In genomic region chr19:10959085-10959977, GRCm38 (mm10) we compare ENCODE assay signal across 8 mouse cellular contexts. TPM values are rescaled to one million over a fixed set of nuclear protein-coding genes. Genes with fewer than 3 reads are reported as not detected.
DNase-seq lines count a peak whose midpoint lies in the region; ATAC-seq and TF ChIP-seq lines count a peak whose summit lies in the region.

No protein-coding gene starts in this region.

- intact Hi-C loops in left cerebral cortex, adult 2 months (cut with DNase I) = loop anchor here (2.0 kb wide), 3 partner anchors 51 to 293 kb away; no protein-coding TSS in a partner anchor

- H3K4me1 ChIP-seq in G1E (ENCODE audit: insufficient read depth, low read depth, low read length) = no peaks in the 10 kb centered on the region
- no peaks in the 10 kb centered on the region for H3K4me1 ChIP-seq in cortical plate, adult 2 months (ENCODE audit: control insufficient read depth, insufficient read depth, low read length)
- peaks cover 8% of the 10 kb centered on the region for H3K4me1 ChIP-seq in heart, embryonic 15.5 days (replicated peaks)
- peaks cover 5% of the 10 kb centered on the region for H3K4me1 ChIP-seq in midbrain, embryonic 10.5 days

- H3K9me3 ChIP-seq in G1E (replicated peaks) = no peaks in the 10 kb centered on the region
- H3K9me3 ChIP-seq in heart, embryonic 15.5 days (replicated peaks) = no peaks in the 10 kb centered on the region
- no peaks in the 10 kb centered on the region for H3K9me3 ChIP-seq in midbrain, embryonic 10.5 days (replicated peaks)

- TF ChIP-seq POLR2A in cortical plate, adult 2 months (IDR thresholded peaks at IDR 0.05; ENCODE audit: extremely low read depth, insufficient read depth, low read length) = no peak

- no peak overlapping the region for H3K4me2 ChIP-seq in heart, embryonic 15.5 days

- DNase-seq in left cerebral cortex, adult 2 months (ENCODE audit: extremely low spot score in 1 of 2, low spot score in 2 of 2) = peak in 1 of 2 experiments; percentile 29
- DNase-seq in left cerebral cortex, adult 9 months (ENCODE audit: low spot score in 2 of 2) = no peak
- DNase-seq in G1E (ENCODE audit: low spot score) = peak; percentile 52
- peak; percentile 65 for DNase-seq in kidney, postnatal 14 days
- peak; percentile 36 for DNase-seq in midbrain, embryonic 10.5 days (ENCODE audit: low spot score)
- DNase-seq in thymus, postnatal 25 days = peak; percentile 34

- no peaks in the 10 kb centered on the region for H3K36me3 ChIP-seq in G1E (replicated peaks)
- H3K36me3 ChIP-seq in heart, embryonic 15.5 days = no peaks in the 10 kb centered on the region
- H3K36me3 ChIP-seq in midbrain, embryonic 10.5 days = no peaks in the 10 kb centered on the region

- no peak overlapping the region for H3K9ac ChIP-seq in heart, embryonic 15.5 days

- peaks cover 57% of the 10 kb centered on the region for H3K27me3 ChIP-seq in G1E (ENCODE audit: insufficient read depth, low read length)
- H3K27me3 ChIP-seq in heart, embryonic 15.5 days = peaks cover 10% of the 10 kb centered on the region
- H3K27me3 ChIP-seq in midbrain, embryonic 10.5 days (ENCODE audit: low read depth, poor library complexity, severe bottlenecking) = no peaks in the 10 kb centered on the region

- TF ChIP-seq CTCF in left cerebral cortex, adult 2 months (IDR thresholded peaks at IDR 0.05) = peak; percentile 87
- 0 out of 2 replicates have a peak, but pooled peaks have one; percentile 14 for TF ChIP-seq CTCF in G1E (IDR thresholded peaks at IDR 0.05; ENCODE audit: low read depth, low read length)
- TF ChIP-seq CTCF in cortical plate, adult 2 months (IDR thresholded peaks at IDR 0.05; ENCODE audit: extremely low read depth, insufficient read depth, low read length) = peak; percentile 74

- WGBS in heart, embryonic 15.5 days = 29% methylated on average over 11 of the region's 11 CpGs
- 39% methylated on average over 11 of the region's 11 CpGs for WGBS in midbrain, embryonic 10.5 days

- no peak overlapping the region for H3K4me3 ChIP-seq in left cerebral cortex, adult 2 months
- H3K4me3 ChIP-seq in G1E (ENCODE audit: low read depth, low read length) = no peak overlapping the region
- no peak overlapping the region for H3K4me3 ChIP-seq in cortical plate, adult 2 months (ENCODE audit: insufficient read depth, low read length)
- no peak overlapping the region for H3K4me3 ChIP-seq in heart, embryonic 15.5 days
- H3K4me3 ChIP-seq in midbrain, embryonic 10.5 days = no peak overlapping the region

- ATAC-seq in G1E (ENCODE audit: extremely low read depth, insufficient number of reproducible peaks, low FRiP score, poor library complexity, severe bottlenecking) = no peak
- 0 out of 2 replicates have a peak, but pooled peaks have one; percentile 55 for ATAC-seq in heart, embryonic 15.5 days (replicated peaks; ENCODE audit: insufficient number of reproducible peaks, insufficient read depth, low FRiP score, low read depth)

- no peak overlapping the region for H3K27ac ChIP-seq in left cerebral cortex, adult 2 months
- H3K27ac ChIP-seq in cortical plate, adult 2 months (ENCODE audit: insufficient read depth, low read length) = no peak overlapping the region
- H3K27ac ChIP-seq in heart, embryonic 15.5 days = peak overlapping the region; percentile 20; the same call in 1 of the 2 replicates
- no peak overlapping the region for H3K27ac ChIP-seq in midbrain, embryonic 10.5 days (replicated peaks)

RNA-seq across cellular contexts. Expression of gene Ccdc86, which starts 10.3 kb away (rescaled TPM):
- total RNA-seq in left cerebral cortex, adult 2 months (2021) = 10 to 100 TPM in 1 of 2 experiments, 1 to 10 TPM in 1; 7.8 to 10.6 TPM
- total RNA-seq in G1E (2014; fragmentation: Nextera tagmentation) = 18.8 and 21.2 TPM in 2 replicates
- 10.0 and 10.1 TPM in 2 replicates for total RNA-seq in G1E (2017)
- 45.7 and 51.6 TPM in 2 replicates for polyA plus RNA-seq in G1E (2012)
- polyA plus RNA-seq in cortical plate, adult 2 months (2012; rRNA removed) = 5.0 and 5.5 TPM in 2 replicates
- 15.3 and 17.0 TPM in 2 replicates for polyA plus RNA-seq in heart, embryonic 15.5 days (2015; fragmentation: Nextera tagmentation; extraction: Ambion mirVana)
- polyA plus RNA-seq in midbrain, embryonic 10.5 days (2016; fragmentation: Nextera tagmentation; extraction: Ambion mirVana) = 31.1 and 39.2 TPM in 2 replicates

RNA-seq across cellular contexts. Expression of gene Ms4a10, which starts 15.1 kb away (rescaled TPM):
- not detected for total RNA-seq in left cerebral cortex, adult 2 months (2021)
- not detected in 2 replicates for total RNA-seq in G1E (2014; fragmentation: Nextera tagmentation)
- total RNA-seq in G1E (2017) = not detected in 2 replicates
- polyA plus RNA-seq in G1E (2012) = 0.05 TPM in 1 of 2 replicates, not detected in the other
- polyA plus RNA-seq in cortical plate, adult 2 months (2012; rRNA removed) = not detected in 2 replicates
- not detected in 2 replicates for polyA plus RNA-seq in heart, embryonic 15.5 days (2015; fragmentation: Nextera tagmentation; extraction: Ambion mirVana)
- not detected in 2 replicates for polyA plus RNA-seq in midbrain, embryonic 10.5 days (2016; fragmentation: Nextera tagmentation; extraction: Ambion mirVana)

RNA-seq across cellular contexts. Expression of gene Ptgdr2, which starts 22.4 kb away (rescaled TPM):
- total RNA-seq in left cerebral cortex, adult 2 months (2021) = under 1 TPM; 0.14 to 0.30 TPM
- total RNA-seq in G1E (2014; fragmentation: Nextera tagmentation) = not detected in 2 replicates
- 0.12 TPM in 1 of 2 replicates, not detected in the other for total RNA-seq in G1E (2017)
- not detected in 2 replicates for polyA plus RNA-seq in G1E (2012)
- polyA plus RNA-seq in cortical plate, adult 2 months (2012; rRNA removed) = 0.11 and 0.21 TPM in 2 replicates
- polyA plus RNA-seq in heart, embryonic 15.5 days (2015; fragmentation: Nextera tagmentation; extraction: Ambion mirVana) = 0.06 and 0.25 TPM in 2 replicates
- 0.04 and 0.09 TPM in 2 replicates for polyA plus RNA-seq in midbrain, embryonic 10.5 days (2016; fragmentation: Nextera tagmentation; extraction: Ambion mirVana)

RNA-seq across cellular contexts. Expression of gene Ms4a15, which starts 33.7 kb away (rescaled TPM):
- total RNA-seq in left cerebral cortex, adult 2 months (2021) = not detected
- total RNA-seq in G1E (2014; fragmentation: Nextera tagmentation) = not detected in 2 replicates
- 0.29 TPM in 1 of 2 replicates, not detected in the other for total RNA-seq in G1E (2017)
- polyA plus RNA-seq in G1E (2012) = 0.29 TPM in 1 of 2 replicates, not detected in the other
- not detected in 2 replicates for polyA plus RNA-seq in cortical plate, adult 2 months (2012; rRNA removed)
- not detected in 2 replicates for polyA plus RNA-seq in heart, embryonic 15.5 days (2015; fragmentation: Nextera tagmentation; extraction: Ambion mirVana)
- polyA plus RNA-seq in midbrain, embryonic 10.5 days (2016; fragmentation: Nextera tagmentation; extraction: Ambion mirVana) = not detected in 2 replicates

RNA-seq across cellular contexts. Expression of gene Zp1, which starts 38.9 kb away (rescaled TPM):
- total RNA-seq in left cerebral cortex, adult 2 months (2021) = not detected
- total RNA-seq in G1E (2014; fragmentation: Nextera tagmentation) (not detected in 2 replicates), G1E (2017) (not detected in 2 replicates)
- 0.03 TPM in 1 of 2 replicates, not detected in the other for polyA plus RNA-seq in G1E (2012)
- polyA plus RNA-seq in cortical plate, adult 2 months (2012; rRNA removed) = not detected in 2 replicates
- not detected in 2 replicates for polyA plus RNA-seq in heart, embryonic 15.5 days (2015; fragmentation: Nextera tagmentation; extraction: Ambion mirVana)
- not detected in 2 replicates for polyA plus RNA-seq in midbrain, embryonic 10.5 days (2016; fragmentation: Nextera tagmentation; extraction: Ambion mirVana)

Comparison
In these comparisons a context has a peak if more than half of its experiments do, and no peak if none do; other contexts are left out.
1. DNase-seq: peak in G1E (single experiment), kidney, postnatal 14 days (single experiment), midbrain, embryonic 10.5 days (single experiment) and thymus, postnatal 25 days (single experiment); none in left cerebral cortex, adult 9 months (0 of 2).
2. CTCF ChIP-seq: peak in every context shown above with its lines; median percentile 87 in left cerebral cortex, adult 2 months; 74 in cortical plate, adult 2 months; 14 in G1E.